Mouse (Mus musculus) midbrain, embryonic 14.5 days (tissue): ENCODE data around the gene Snapc1. TPM values are rescaled to one million over a fixed set of nuclear protein-coding genes. Genes with fewer than 3 reads are reported as not detected.
A peak's percentile ranks its signal among the peaks of the same experiment; 100 is the strongest.

Source experiments
- ATAC-seq: fragments of 200-750 bp; cut with Nextera tagmentation; 2 replicates; pipeline ENCODE4 v1.8.0; 2017; ENCODE audit warnings: moderate number of reproducible peaks, moderate library complexity; ENCODE audit not compliant: low FRiP score, low TSS enrichment
- DNase-seq: peaks from one replicate; pipeline ENCODE4 v3.0.0-alpha.2; 2015
- H3K27ac ChIP-seq: fragments of 300-500 bp; sonication (generic); replicated peaks from 2 replicates; pipeline ENCODE4 v1.5.1; 2014; ENCODE audit warnings: mild to moderate bottlenecking, low read depth, low read length, moderate library complexity
- H3K27me3 ChIP-seq: fragments of 300-500 bp; sonication (generic); 2 replicates; pipeline ENCODE4 v1.6.1; 2014; ENCODE audit warnings: low read length, control low read depth, mixed read lengths; ENCODE audit not compliant: control insufficient read depth, insufficient read depth
- H3K36me3 ChIP-seq: fragments of 300-500 bp; sonication (generic); 2 replicates; pipeline ENCODE4 v1.6.1; 2014; ENCODE audit warnings: low read length, control low read depth; ENCODE audit not compliant: control insufficient read depth, insufficient read depth
- H3K4me1 ChIP-seq: fragments of 300-500 bp; sonication (generic); 2 replicates; pipeline ENCODE4 v1.6.1; 2014; ENCODE audit warnings: mild to moderate bottlenecking, antibody characterized with exemption, low read length, control low read depth; ENCODE audit not compliant: control insufficient read depth, insufficient read depth
- H3K4me2 ChIP-seq: fragments of 300-500 bp; sonication (generic); 2 replicates; pipeline ENCODE4 v1.6.1; 2014; ENCODE audit warnings: mild to moderate bottlenecking, low read length, moderate library complexity
- H3K4me3 ChIP-seq: fragments of 300-500 bp; sonication (generic); replicated peaks from 2 replicates; pipeline ENCODE4 v1.5.1; 2014; ENCODE audit warnings: low read depth, low read length
- H3K9ac ChIP-seq: fragments of 300-500 bp; sonication (generic); replicated peaks from 2 replicates; pipeline ENCODE4 v1.6.1; 2014; ENCODE audit warnings: mild to moderate bottlenecking, low read length, moderate library complexity
- H3K9me3 ChIP-seq: fragments of 300-500 bp; sonication (generic); 2 replicates; pipeline ENCODE4 v1.6.1; 2016; ENCODE audit warnings: low read length, control low read depth, mixed read lengths; ENCODE audit not compliant: control insufficient read depth
- WGBS: fragments of 180-500 bp; shearing (Covaris S2); extraction: QIAGEN DNeasy Blood & Tissue Kit; methylation state at CpG from one replicate; pipeline ENCODE4 v1.1.7; 2014; 5-methylcytosine and 5-hydroxymethylcytosine counted together
- polyA plus RNA-seq: library from polyadenylated mRNA; unstranded; fragments of >200 nt; fragmentation: Nextera tagmentation; extraction: Ambion mirVana; gene quantifications from 2 replicates; pipeline ENCODE4 v1.2.1, GENCODE M21; 2014

Snapc1 gene
- polyA plus RNA-seq, 1 experiment from 2014 or later, result 38.4 TPM

- Histone ChIP-seq H3K9ac (peak overlapping the region; percentile 55), H3K4me3 (peak overlapping the region; percentile 42), H3K27me3 (peaks cover 5% of the 10 kb centered on the region; the same call in 1 of the 2 replicates), H3K4me2 (peak overlapping the region; percentile 77), H3K9me3 (no peaks in the 10 kb centered on the region), H3K4me1 (no peaks in the 10 kb centered on the region), H3K36me3 (peaks cover 15% of the 10 kb centered on the region), H3K27ac (no peak overlapping the region)
- 5% methylated on average over 46 of the region's 46 CpGs for WGBS
- ATAC-seq (peak; percentile 83), DNase-seq (peak; percentile 80)
Observed at GRCm38 (mm10) chr12:73949318-73950058, 14.8 kb upstream of the Snapc1 start.

- Histone ChIP-seq H3K27me3 (peaks cover 5% of the 10 kb centered on the region; the same call in 1 of the 2 replicates), H3K36me3 (no peaks in the 10 kb centered on the region), H3K9me3 (no peaks in the 10 kb centered on the region), H3K9ac (no peak overlapping the region), H3K27ac (no peak overlapping the region), H3K4me3 (peak overlapping the region; percentile 24), H3K4me1 (no peaks in the 10 kb centered on the region), H3K4me2 (peak overlapping the region; percentile 58)
- no peak for ATAC-seq
- DNase-seq, result peak; percentile 77
- WGBS, result 6% methylated on average over 15 of the region's 15 CpGs
Observed at GRCm38 (mm10) chr12:73952879-73953278, 11.4 kb upstream of the Snapc1 start.

GRCm38 (mm10) chr12:73953420-73954186, 10.7 kb upstream of the Snapc1 start:
- peaks cover under 1% of the 10 kb centered on the region; the same call in 1 of the 2 replicates for H3K27me3 ChIP-seq
- no peaks in the 10 kb centered on the region for H3K9me3 ChIP-seq
- 58% methylated on average over 14 of the region's 14 CpGs for WGBS
- DNase-seq (peak; percentile 20), ATAC-seq (no peak)
- H3K27ac ChIP-seq, result no peak overlapping the region
- no peak overlapping the region for H3K9ac ChIP-seq
- no peaks in the 10 kb centered on the region for H3K36me3 ChIP-seq
- no peaks in the 10 kb centered on the region for H3K4me1 ChIP-seq
- H3K4me2 ChIP-seq, result peak overlapping the region; percentile 58
- H3K4me3 ChIP-seq, result peak overlapping the region; percentile 24

GRCm38 (mm10) chr12:73954785-73955184, 9.5 kb upstream of the Snapc1 start:
- Histone ChIP-seq H3K9me3 (no peaks in the 10 kb centered on the region), H3K27me3 (no peaks in the 10 kb centered on the region), H3K27ac (no peak overlapping the region), H3K4me3 (no peak overlapping the region), H3K36me3 (no peaks in the 10 kb centered on the region), H3K4me1 (no peaks in the 10 kb centered on the region), H3K4me2 (no peak overlapping the region), H3K9ac (no peak overlapping the region)
- DNase-seq (no peak), ATAC-seq (no peak)
- WGBS, result 85% methylated on average over 5 of the region's 5 CpGs

- 80% methylated on average over 3 of the region's 3 CpGs for WGBS
- Histone ChIP-seq H3K9ac (no peak overlapping the region), H3K4me2 (no peak overlapping the region), H3K27ac (no peak overlapping the region), H3K4me1 (no peaks in the 10 kb centered on the region), H3K27me3 (no peaks in the 10 kb centered on the region), H3K36me3 (no peaks in the 10 kb centered on the region), H3K4me3 (no peak overlapping the region), H3K9me3 (no peaks in the 10 kb centered on the region)
- DNase-seq (no peak), ATAC-seq (no peak)
Observed at GRCm38 (mm10) chr12:73957676-73958075, 6.6 kb upstream of the Snapc1 start.

- Histone ChIP-seq H3K4me3 (no peak overlapping the region), H3K9ac (no peak overlapping the region), H3K4me1 (no peaks in the 10 kb centered on the region), H3K9me3 (no peaks in the 10 kb centered on the region), H3K27me3 (no peaks in the 10 kb centered on the region), H3K4me2 (no peak overlapping the region), H3K27ac (no peak overlapping the region), H3K36me3 (no peaks in the 10 kb centered on the region)
- DNase-seq (no peak), ATAC-seq (no peak)
- WGBS, result 92% methylated on average over 2 of the region's 2 CpGs
Observed at GRCm38 (mm10) chr12:73958830-73959229, 5.5 kb upstream of the Snapc1 start.

GRCm38 (mm10) chr12:73969142-73969541, 4.9 kb downstream of the Snapc1 start:
- Histone ChIP-seq H3K27ac (no peak overlapping the region), H3K4me2 (no peak overlapping the region), H3K9me3 (no peaks in the 10 kb centered on the region), H3K36me3 (peaks cover 57% of the 10 kb centered on the region), H3K4me3 (no peak overlapping the region), H3K27me3 (no peaks in the 10 kb centered on the region), H3K9ac (no peak overlapping the region), H3K4me1 (peaks cover 11% of the 10 kb centered on the region)
- WGBS, result 96% methylated on average over 8 of the region's 8 CpGs
- ATAC-seq (no peak), DNase-seq (no peak)

GRCm38 (mm10) chr12:73974584-73974983, 10.3 kb downstream of the Snapc1 start:
- H3K4me3 ChIP-seq, result no peak overlapping the region
- no peak overlapping the region for H3K9ac ChIP-seq
- no peak overlapping the region for H3K27ac ChIP-seq
- H3K4me2 ChIP-seq, result no peak overlapping the region
- ATAC-seq (no peak), DNase-seq (no peak)
- H3K9me3 ChIP-seq, result no peaks in the 10 kb centered on the region
- H3K4me1 ChIP-seq, result no peaks in the 10 kb centered on the region
- no peaks in the 10 kb centered on the region for H3K27me3 ChIP-seq
- peaks cover 90% of the 10 kb centered on the region for H3K36me3 ChIP-seq
- 96% methylated on average over 6 of the region's 6 CpGs for WGBS
